Mouse (Mus musculus) ovary, postnatal 10 days (tissue): ENCODE data around the gene Plcb4.
"Not testable (repeated sequence)": the region's sequence is repeated elsewhere in the genome, so short reads cannot be mapped to it uniquely, and the experiment has no call there.

Experiments
- DNase-seq: peaks from one replicate; pipeline ENCODE4 v3.0.0; 2022; ENCODE audit warnings: low spot score

The Plcb4 gene

GRCm38 (mm10) chr2:135673649-135674048 lies 14.8 kb downstream of the Plcb4 start:
- DNase-seq = no peak

- no peak for DNase-seq
Measured at GRCm38 (mm10) chr2:135675284-135675683, 16.5 kb downstream of the Plcb4 start.

DNA sequence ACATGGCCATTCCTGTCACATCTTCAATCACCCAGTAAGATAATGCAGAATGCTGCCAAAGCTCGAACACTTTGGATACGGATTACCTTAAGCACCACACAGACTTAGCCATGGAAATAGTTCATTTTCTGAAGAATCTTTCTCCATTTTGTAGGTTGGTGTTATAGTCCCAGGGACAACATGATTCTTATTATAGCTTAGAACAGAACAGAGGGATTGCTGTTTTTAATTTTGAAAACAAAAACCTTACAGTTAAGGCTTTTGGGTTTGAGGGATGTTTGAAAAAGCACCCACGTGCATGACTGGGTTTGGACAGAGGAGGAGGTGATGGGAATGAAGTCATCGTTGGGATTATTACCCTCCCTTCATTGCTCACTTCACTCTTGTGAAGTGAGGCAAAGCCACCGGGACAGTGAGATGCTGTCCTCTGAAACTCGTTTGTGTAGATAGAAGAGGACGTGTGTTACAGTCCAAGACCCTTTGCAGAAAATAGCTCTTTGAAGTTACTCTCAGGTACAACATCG lies 18.2 kb downstream of the Plcb4 start:
- DNase-seq = no peak

- DNase-seq = no peak
Measured at GRCm38 (mm10) chr2:135677601-135678000, 18.8 kb downstream of the Plcb4 start.

DNA sequence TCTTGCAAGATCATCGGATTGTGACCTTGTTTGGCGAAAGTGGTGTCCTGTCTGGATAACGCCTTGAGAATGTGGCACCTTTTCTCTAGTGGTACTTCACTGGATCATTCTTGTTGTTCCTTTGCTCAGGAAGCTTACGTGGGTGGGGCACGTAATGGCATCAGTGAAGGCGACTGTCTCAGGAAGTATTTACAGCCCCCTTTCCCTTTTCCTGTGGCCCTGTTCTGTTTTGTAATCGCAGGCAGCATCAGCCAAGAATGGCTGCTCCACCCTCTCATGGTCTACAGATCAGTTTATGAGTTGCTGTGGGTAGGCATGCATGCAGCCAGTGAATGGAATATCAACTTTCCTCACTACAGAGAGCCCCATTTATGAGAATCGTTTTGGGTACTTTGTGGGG lies 21.2 kb downstream of the Plcb4 start:
- DNase-seq = no peak

- no peak for DNase-seq
Measured at GRCm38 (mm10) chr2:135680406-135681134, 21.8 kb downstream of the Plcb4 start.

- DNase-seq = no peak
Measured at GRCm38 (mm10) chr2:135683684-135684440, 25.1 kb downstream of the Plcb4 start.

GRCm38 (mm10) chr2:135686692-135687091 lies 27.9 kb downstream of the Plcb4 start:
- no peak for DNase-seq

GRCm38 (mm10) chr2:135687585-135687984 lies 28.8 kb downstream of the Plcb4 start:
- DNase-seq = no peak

DNA sequence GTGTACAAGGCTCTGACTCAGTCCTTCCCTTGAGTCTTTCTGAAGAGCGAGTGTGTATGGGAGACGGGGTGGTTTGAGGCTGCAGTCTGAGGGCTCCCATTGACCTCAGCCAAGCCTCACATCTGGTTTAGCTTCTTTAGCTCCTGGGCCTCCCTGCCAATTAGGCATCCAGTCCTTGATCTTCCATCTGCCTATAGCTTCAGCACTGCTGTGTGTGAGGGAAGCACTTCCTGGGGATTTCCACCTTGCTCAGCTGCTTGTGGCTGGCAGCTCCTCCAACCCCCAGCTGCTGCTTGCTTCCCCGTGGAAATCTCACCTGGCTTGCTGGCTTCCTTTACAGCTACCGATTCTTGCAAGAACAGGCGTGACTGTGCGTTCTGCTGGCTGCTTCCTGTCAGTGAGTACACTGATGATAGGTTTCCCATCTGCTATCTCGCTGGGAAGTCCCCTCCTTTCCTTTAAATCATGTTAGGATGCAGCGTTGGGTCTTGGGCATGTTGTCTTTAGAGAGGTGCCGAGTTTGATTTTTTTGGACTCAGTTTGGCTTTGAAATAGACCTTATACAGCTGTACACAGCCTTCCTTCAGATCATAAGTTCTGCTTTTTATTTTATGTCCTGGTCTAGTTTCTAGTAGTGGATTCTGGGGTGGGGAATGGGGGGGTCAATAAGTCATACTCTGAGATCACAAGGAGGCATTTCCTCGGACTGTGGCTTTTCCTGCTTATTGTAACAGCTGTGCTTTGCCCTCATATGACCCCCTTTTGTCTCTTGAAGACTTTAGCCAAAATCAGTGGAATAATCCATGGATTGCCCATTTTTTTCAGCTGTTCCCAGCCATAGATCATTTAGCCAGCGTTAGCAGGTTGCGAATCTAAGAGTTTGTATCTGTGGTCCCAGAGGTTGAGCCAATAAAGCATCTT lies 34.0 kb downstream of the Plcb4 start:
- no peak for DNase-seq

DNA sequence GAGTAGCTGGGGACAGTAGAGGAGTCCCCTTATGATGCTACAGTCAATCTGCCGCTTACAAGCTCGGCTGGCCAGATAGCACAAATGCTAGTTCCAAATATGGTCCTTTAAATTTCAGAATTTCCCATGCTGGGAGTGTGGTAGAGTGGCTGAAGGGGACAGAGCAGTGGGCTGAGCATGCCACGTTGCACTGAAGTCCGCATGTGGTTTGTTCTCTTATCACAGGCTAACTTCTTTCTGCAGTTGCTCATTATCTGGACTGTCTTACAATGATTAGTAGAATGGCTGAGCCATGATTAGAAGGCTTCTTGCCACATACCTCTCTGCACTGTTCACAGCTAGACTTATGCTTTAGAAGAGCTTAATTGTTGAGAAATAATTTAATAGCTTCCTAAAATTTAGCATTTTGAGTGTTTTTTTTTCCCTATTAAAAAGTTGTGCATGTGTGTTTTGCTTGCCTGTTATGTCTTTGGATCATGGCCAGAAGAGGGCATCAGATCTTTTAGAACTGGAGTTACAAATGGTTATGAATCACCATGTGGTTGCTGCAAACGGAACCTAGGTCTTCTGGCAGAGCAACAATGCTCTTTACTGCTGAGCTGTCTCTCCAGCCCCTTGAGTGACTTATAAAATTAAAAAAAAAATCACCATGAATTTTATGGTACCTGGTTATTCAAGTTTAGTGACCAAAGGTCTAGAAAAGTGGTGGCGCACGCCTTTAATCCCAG lies 42.0 kb downstream of the Plcb4 start:
- no peak for DNase-seq

- no peak for DNase-seq
Measured at GRCm38 (mm10) chr2:135704673-135705072, 45.9 kb downstream of the Plcb4 start.

DNA sequence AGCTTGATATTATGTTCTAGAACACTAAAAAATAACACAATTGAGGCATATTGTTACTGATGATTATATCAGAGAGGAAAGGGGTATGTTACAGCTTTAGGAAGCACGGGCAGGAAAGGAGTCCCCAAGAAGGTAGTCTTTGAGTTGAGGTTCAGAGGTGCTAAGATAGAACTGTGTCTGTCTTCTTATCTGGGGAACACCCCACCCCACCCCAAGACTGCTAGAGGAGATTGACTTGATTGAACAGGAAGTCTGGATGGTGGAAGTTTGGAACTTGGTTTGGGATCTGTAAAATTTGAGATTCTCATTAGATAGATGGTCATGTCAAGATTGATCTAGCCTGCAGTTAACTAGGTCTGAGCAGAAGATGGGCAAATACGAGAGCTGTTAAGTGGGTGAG lies 48.5 kb downstream of the Plcb4 start:
- DNase-seq = no peak

DNA sequence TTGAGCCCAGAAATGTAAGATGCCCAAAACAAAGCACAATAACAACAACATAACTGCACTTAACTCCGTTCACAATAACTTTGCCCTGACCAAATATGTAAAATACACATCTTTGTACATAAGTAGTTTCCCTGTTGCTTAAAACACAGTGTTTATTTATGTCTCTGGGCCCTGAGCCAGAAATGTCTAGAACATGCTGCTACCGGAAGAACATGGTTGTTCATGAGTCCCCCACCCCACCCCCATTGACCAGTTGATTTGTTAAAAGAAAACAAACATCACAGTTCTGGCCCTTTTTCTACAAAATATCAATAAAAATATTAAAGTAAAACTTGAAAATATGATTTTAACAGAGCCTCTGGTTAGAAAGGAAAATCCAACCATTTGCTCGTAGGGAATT lies 49.6 kb downstream of the Plcb4 start:
- no peak for DNase-seq

- DNase-seq = no peak
Measured at GRCm38 (mm10) chr2:135708796-135709195, 50.0 kb downstream of the Plcb4 start.

DNA sequence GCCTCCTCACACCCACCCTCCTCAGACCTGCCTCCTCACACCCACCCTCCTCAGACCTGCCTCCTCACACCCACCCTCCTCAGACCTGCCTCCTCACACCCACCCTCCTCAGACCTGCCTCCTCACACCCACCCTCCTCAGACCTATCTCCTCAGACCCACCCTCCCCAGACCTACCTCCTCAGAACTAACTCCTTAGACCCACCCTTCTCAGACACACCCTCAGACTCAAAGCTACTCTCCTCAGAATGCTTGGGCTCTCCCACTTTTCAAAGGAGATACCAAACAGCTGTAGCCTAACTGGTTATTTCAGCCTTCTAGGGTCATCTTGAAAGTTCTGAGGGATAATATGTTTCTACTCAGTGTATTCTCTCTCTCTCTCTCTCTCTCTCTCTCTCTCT lies 50.9 kb downstream of the Plcb4 start:
- DNase-seq = not testable (repeated sequence)

GRCm38 (mm10) chr2:135711049-135711924 lies 52.5 kb downstream of the Plcb4 start:
- no peak for DNase-seq

DNA sequence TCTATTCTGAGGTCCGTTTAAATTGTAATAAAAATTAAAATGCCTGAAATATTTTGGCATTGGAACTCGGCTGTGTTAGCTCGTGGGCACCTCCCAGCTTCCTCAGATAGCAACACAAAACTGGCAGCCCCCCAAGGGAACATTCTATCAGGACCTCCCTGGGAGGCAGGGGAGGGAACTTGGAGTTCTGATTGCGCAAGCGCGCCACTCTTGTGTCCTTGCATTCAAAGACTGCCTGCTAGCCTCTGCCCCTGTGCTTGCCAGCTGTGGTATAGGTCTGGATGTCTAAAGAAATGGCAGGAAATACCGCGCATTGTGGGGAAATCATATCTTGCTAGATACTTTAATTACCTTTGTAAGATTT lies 53.1 kb downstream of the Plcb4 start:
- peak; percentile 31 for DNase-seq

- DNase-seq = no peak
Measured at GRCm38 (mm10) chr2:135712331-135712730, 53.5 kb downstream of the Plcb4 start.

GRCm38 (mm10) chr2:135712921-135713320 lies 54.1 kb downstream of the Plcb4 start:
- DNase-seq = no peak

DNA sequence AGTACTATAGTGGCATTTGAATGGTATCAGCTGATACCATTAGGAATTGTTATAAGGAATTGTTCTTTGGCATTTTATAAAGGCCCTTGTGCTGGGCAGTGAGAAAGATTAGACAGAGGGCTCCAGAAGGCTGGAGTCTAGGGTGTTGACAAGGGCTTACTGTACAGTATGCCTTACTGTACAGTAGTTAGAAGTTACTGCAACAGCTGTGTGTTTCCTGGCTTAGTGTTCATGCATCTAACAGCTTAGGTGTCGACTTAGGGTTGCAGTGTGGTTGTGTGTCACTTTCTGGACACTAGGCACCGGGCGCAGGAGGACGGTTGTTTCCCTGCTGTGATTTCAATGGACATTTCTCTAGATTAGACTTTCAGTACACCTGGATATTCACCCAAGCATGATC lies 57.4 kb downstream of the Plcb4 start:
- no peak for DNase-seq
